Mouse (Mus musculus) olfactory bulb, adult 2 months (tissue): ENCODE data around the gene Olfr1496. TPM values are rescaled to one million over a fixed set of nuclear protein-coding genes. Genes with fewer than 3 reads are reported as not detected.
"Not testable (repeated sequence)": the region's sequence is repeated elsewhere in the genome, so short reads cannot be mapped to it uniquely, and the experiment has no call there.

Experiments
- H3K27ac ChIP-seq: fragments of 200-500 bp; 2 replicates; pipeline ENCODE4 v1.5.1; 2012; ENCODE audit warnings: low read depth, low read length; ENCODE audit not compliant: insufficient read depth
- H3K4me1 ChIP-seq: fragments of 200-500 bp; 2 replicates; pipeline ENCODE4 v1.6.1; 2012; ENCODE audit warnings: low read length; ENCODE audit not compliant: control insufficient read depth, insufficient read depth
- H3K4me3 ChIP-seq: fragments of 200-500 bp; 2 replicates; pipeline ENCODE4 v1.5.1; 2012; ENCODE audit warnings: mild to moderate bottlenecking, low read depth, low read length, moderate library complexity; ENCODE audit not compliant: insufficient read depth
- CTCF ChIP-seq: fragments of 200-500 bp; IDR thresholded peaks from 2 replicates; pipeline ENCODE4 v1.5.1; 2012; ENCODE audit warnings: low read depth, mild to moderate bottlenecking, low read length, moderate library complexity; ENCODE audit not compliant: insufficient read depth
- POLR2A ChIP-seq: fragments of 200-500 bp; IDR thresholded peaks from 2 replicates; pipeline ENCODE4 v1.6.1; 2012; ENCODE audit warnings: mild to moderate bottlenecking, low read depth, low read length, moderate library complexity; ENCODE audit not compliant: insufficient read depth
- WGBS: fragments of 180-500 bp; shearing (Covaris S2); methylation state at CpG from one replicate; pipeline ENCODE4 v1.1.7; 2018; 5-methylcytosine and 5-hydroxymethylcytosine counted together
- polyA plus RNA-seq: library from polyadenylated mRNA; stranded (reverse); fragments of >200 nt; gene quantifications from 2 replicates; pipeline ENCODE4 v1.2.4, GENCODE M21; 2012; ENCODE audit warnings: low replicate concordance; ENCODE audit not compliant: missing spikeins, insufficient read depth, insufficient read length

The Olfr1496 gene
- not detected in 2 replicates for polyA plus RNA-seq

GRCm38 (mm10) chr19:13777578-13777977 lies at the start of gene Olfr1496:
Olfr1496 (plus strand) TSS chr19:13777878.
- no peak within 1 kb of the TSS for H3K27ac ChIP-seq
- no peak for TF ChIP-seq CTCF
- TF ChIP-seq POLR2A, result no peak
- no peak within 1 kb of the TSS for H3K4me3 ChIP-seq
- 94% methylated on average over 1 of the region's 1 CpGs for WGBS
- H3K4me1 ChIP-seq, result no peaks in the 10 kb centered on the region

GRCm38 (mm10) chr19:13739428-13739827 lies 38.2 kb upstream of the Olfr1496 start, which contains the start of gene Olfr1494:
Olfr1494 (plus strand) TSS chr19:13739728.
- H3K27ac ChIP-seq, result no peak within 1 kb of the TSS
- 94% methylated on average over 4 of the region's 4 CpGs for WGBS
- no peaks in the 10 kb centered on the region for H3K4me1 ChIP-seq
- no peak for TF ChIP-seq CTCF
- H3K4me3 ChIP-seq, result no peak within 1 kb of the TSS

- TF ChIP-seq CTCF, result no peak
- TF ChIP-seq POLR2A, result no peak
- Histone ChIP-seq H3K4me3 (no peak overlapping the region), H3K27ac (no peak overlapping the region), H3K4me1 (no peaks in the 10 kb centered on the region)
- WGBS, result 100% methylated on average over 1 of the region's 1 CpGs
Observed at GRCm38 (mm10) chr19:13749366-13749765, 28.3 kb upstream of the Olfr1496 start.

GRCm38 (mm10) chr19:13764306-13764705 lies 13.4 kb upstream of the Olfr1496 start, which contains the start of gene Olfr1495:
Olfr1495 (plus strand) TSS chr19:13764606.
- WGBS, result 74% methylated on average over 3 of the region's 3 CpGs
- H3K4me3 ChIP-seq, result no peak within 1 kb of the TSS
- no peak for TF ChIP-seq CTCF
- no peaks in the 10 kb centered on the region for H3K4me1 ChIP-seq
- no peak within 1 kb of the TSS for H3K27ac ChIP-seq

- no peaks in the 10 kb centered on the region for H3K4me1 ChIP-seq
- H3K27ac ChIP-seq, result no peak overlapping the region
- no peak overlapping the region for H3K4me3 ChIP-seq
- 92% methylated on average over 9 of the region's 9 CpGs for WGBS
- TF ChIP-seq POLR2A, result no peak
- no peak for TF ChIP-seq CTCF
Observed at GRCm38 (mm10) chr19:13768565-13769276, 9.0 kb upstream of the Olfr1496 start.

- no peak for TF ChIP-seq CTCF
- TF ChIP-seq POLR2A, result no peak
- no peaks in the 10 kb centered on the region for H3K4me1 ChIP-seq
- no peak within 1 kb of the TSS for H3K27ac ChIP-seq
- H3K4me3 ChIP-seq, result no peak within 1 kb of the TSS
Observed at GRCm38 (mm10) chr19:13798102-13798501, 20.4 kb downstream of the Olfr1496 start, which contains the start of gene Olfr1497. Olfr1497 (minus strand) TSS chr19:13798202.

- 54% methylated on average over 1 of the region's 1 CpGs for WGBS
Observed at GRCm38 (mm10) chr19:13805486-13805885, 27.8 kb downstream of the Olfr1496 start.

GRCm38 (mm10) chr19:13812823-13813222 lies 35.1 kb downstream of the Olfr1496 start:
- no peak for TF ChIP-seq CTCF
- no peak for TF ChIP-seq POLR2A
- 62% methylated on average over 2 of the region's 2 CpGs for WGBS
- Histone ChIP-seq H3K27ac (no peak overlapping the region), H3K4me1 (no peaks in the 10 kb centered on the region), H3K4me3 (no peak overlapping the region)

More at GRCm38 (mm10) chr19:13805486-13805885, 27.8 kb downstream of the Olfr1496 start:
- H3K4me1 ChIP-seq, H3K4me3 ChIP-seq, H3K27ac ChIP-seq: not testable (repeated sequence)

GRCm38 (mm10) chr19:13818827-13819226 lies 41.1 kb downstream of the Olfr1496 start:
- TF ChIP-seq CTCF (no peak), POLR2A (no peak)
- H3K4me1 ChIP-seq, result no peaks in the 10 kb centered on the region
- H3K4me3 ChIP-seq, result no peak overlapping the region
- WGBS, result 32% methylated on average over 5 of the region's 5 CpGs
- no peak overlapping the region for H3K27ac ChIP-seq
